Mouse (Mus musculus): ENCODE measurements at regions not wholly inside any gene's neighbourhood (a gene's known extent, or its start where the extent isn't known, plus 50 kb on each side); places are given as distances from the start of the nearest gene placed in this dataset.

DNA sequence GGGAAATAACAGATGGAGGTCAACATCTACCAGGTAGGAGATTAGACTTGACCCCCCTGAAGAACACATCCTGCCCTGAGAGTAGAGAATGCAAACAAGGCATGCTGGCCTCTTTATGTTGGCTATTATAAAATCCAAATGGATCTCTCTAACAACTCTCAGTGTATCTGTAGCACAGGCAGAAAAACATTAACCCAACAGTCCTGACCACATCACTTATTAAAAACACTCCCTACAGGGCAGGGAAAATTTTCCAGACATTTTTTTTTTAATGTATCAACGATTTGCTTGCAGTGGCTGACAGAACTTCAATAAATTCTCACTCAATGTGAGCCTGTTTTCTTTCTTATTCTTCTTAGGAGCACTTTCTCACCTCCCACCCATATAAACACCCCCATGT lies 511.4 kb downstream of the Cdk5rap2 start:
- H3K4me3 ChIP-seq (ENCODE audit: low read depth, low read length) = no peak overlapping the region
- no peak for ATAC-seq (ENCODE audit: low FRiP score)
- no peaks in the 10 kb centered on the region for H3K27me3 ChIP-seq (ENCODE audit: control insufficient read depth, insufficient read depth, low read length)
- no peaks in the 10 kb centered on the region for H3K9me3 ChIP-seq (ENCODE audit: control insufficient read depth, low read length)
- H3K9ac ChIP-seq (ENCODE audit: low read length) = no peak overlapping the region
- H3K36me3 ChIP-seq (ENCODE audit: control insufficient read depth, insufficient read depth, low read length) = no peaks in the 10 kb centered on the region
- no peaks in the 10 kb centered on the region for H3K4me1 ChIP-seq (ENCODE audit: control insufficient read depth, insufficient read depth, low read length)
- no peak for DNase-seq (ENCODE audit: low spot score, missing footprints)
- WGBS = 78% methylated on average over 1 of the region's 1 CpGs
- H3K27ac ChIP-seq (ENCODE audit: low read depth, low read length) = no peak overlapping the region
- no peak overlapping the region for H3K4me2 ChIP-seq

DNA sequence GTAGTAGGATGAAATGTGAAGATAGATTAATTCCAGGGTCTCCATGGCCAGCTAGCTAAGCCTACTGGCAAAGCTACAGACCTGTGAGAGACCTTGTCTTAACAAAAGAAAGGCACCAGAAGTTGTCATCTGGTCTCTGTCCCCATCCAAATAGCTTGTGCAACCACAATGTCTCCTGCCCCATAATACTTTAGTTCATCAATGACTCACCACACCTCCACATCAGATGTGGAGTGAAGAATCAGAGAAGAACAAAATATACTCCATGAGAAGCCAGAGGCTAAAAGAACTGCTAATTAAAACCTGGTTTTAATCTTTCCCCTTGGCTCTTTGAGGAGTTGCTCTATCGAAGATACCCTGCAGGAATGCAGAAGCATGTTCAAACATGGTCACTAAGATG lies 514.1 kb downstream of the Cdk5rap2 start:
- H3K4me2 ChIP-seq = no peak overlapping the region
- H3K4me1 ChIP-seq (ENCODE audit: control insufficient read depth, insufficient read depth, low read length) = peaks cover 3% of the 10 kb centered on the region; the same call in 1 of the 2 replicates
- H3K27me3 ChIP-seq (ENCODE audit: control insufficient read depth, insufficient read depth, low read length) = no peaks in the 10 kb centered on the region
- no peaks in the 10 kb centered on the region for H3K9me3 ChIP-seq (ENCODE audit: control insufficient read depth, low read length)
- no peak overlapping the region for H3K4me3 ChIP-seq (ENCODE audit: low read depth, low read length)
- WGBS = 79% methylated on average over 1 of the region's 1 CpGs
- ATAC-seq (ENCODE audit: low FRiP score) (no peak), DNase-seq (ENCODE audit: low spot score, missing footprints) (no peak)
- no peak overlapping the region for H3K9ac ChIP-seq (ENCODE audit: low read length)
- H3K27ac ChIP-seq (ENCODE audit: low read depth, low read length) = no peak overlapping the region
- no peaks in the 10 kb centered on the region for H3K36me3 ChIP-seq (ENCODE audit: control insufficient read depth, insufficient read depth, low read length)

DNA sequence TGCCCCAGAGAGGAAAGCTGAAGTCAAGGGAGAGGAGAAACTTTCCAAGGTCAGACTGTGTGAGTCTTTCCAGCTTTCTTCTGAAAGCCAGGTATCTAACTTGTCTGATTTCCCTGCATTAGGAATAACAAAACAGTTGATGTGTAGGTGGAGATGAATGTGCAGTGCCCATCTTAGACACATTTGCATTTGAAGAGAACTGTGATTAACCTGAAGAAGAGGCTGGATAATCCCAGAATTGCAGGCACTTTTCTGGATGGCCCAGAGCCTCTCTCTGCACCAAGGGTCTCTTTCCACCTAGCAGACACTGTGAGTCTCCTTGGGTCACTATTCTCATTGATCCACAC lies 517.4 kb downstream of the Cdk5rap2 start:
- Histone ChIP-seq H3K36me3 (ENCODE audit: control insufficient read depth, insufficient read depth, low read length) (no peaks in the 10 kb centered on the region), H3K4me3 (ENCODE audit: low read depth, low read length) (no peak overlapping the region), H3K9me3 (ENCODE audit: control insufficient read depth, low read length) (no peaks in the 10 kb centered on the region), H3K4me2 (no peak overlapping the region), H3K9ac (ENCODE audit: low read length) (no peak overlapping the region), H3K27me3 (ENCODE audit: control insufficient read depth, insufficient read depth, low read length) (no peaks in the 10 kb centered on the region), H3K4me1 (ENCODE audit: control insufficient read depth, insufficient read depth, low read length) (peaks cover 3% of the 10 kb centered on the region; the same call in 1 of the 2 replicates), H3K27ac (ENCODE audit: low read depth, low read length) (no peak overlapping the region)
- DNase-seq (ENCODE audit: low spot score, missing footprints) (no peak), ATAC-seq (ENCODE audit: low FRiP score) (no peak)

DNA sequence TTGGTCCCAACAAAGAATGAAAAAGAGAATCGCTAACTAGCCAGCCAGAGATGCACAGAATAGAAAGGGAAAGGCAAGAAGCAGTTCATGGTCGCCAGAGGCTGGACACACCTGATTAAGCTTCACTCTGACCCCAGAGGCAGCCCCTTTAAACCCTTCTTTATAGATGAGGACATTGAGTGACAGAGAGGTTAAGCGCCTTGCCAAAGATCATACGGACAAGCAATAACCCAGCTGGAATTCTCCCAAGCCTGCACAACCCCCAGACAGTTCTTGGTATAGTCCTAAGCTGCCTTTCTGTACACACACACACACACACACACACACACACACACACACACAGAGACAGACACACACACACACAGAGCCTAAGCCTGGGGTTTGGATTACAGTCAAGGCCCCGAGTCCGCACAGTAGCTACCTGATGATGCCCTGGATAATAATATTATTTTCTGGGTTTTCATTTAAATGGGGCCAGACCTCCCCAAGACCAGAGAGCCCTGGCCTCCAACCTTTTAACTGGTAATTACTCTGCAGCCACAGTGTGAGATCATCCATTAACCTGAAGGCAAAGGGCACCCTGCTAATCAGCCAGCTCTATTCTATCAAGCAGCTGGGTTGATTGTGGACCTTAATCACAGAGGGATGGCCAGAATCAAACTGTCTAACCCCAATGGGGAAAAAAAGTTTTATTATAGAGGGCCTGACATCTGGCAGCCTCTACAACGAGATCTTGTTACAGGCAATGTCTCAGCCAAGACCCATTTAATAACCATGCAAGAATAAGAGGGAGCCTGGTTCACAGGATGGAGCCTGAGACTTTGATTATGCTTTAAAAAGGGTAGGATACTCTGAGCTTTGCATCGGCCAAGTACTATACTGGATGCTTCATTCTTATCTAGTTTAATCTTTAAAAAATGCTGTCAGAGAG lies 518.1 kb downstream of the Cdk5rap2 start:
- H3K9me3 ChIP-seq (ENCODE audit: control insufficient read depth, low read length) = no peaks in the 10 kb centered on the region
- H3K27me3 ChIP-seq (ENCODE audit: control insufficient read depth, insufficient read depth, low read length) = no peaks in the 10 kb centered on the region
- H3K27ac ChIP-seq (ENCODE audit: low read depth, low read length) = no peak overlapping the region
- 33% methylated on average over 8 of the region's 8 CpGs for WGBS
- H3K4me2 ChIP-seq = no peak overlapping the region
- H3K4me1 ChIP-seq (ENCODE audit: control insufficient read depth, insufficient read depth, low read length) = peaks cover 3% of the 10 kb centered on the region; the same call in 1 of the 2 replicates
- H3K36me3 ChIP-seq (ENCODE audit: control insufficient read depth, insufficient read depth, low read length) = no peaks in the 10 kb centered on the region
- no peak overlapping the region for H3K4me3 ChIP-seq (ENCODE audit: low read depth, low read length)
- ATAC-seq (ENCODE audit: low FRiP score) (peak; percentile 79), DNase-seq (ENCODE audit: low spot score, missing footprints) (no peak)
- no peak overlapping the region for H3K9ac ChIP-seq (ENCODE audit: low read length)

DNA sequence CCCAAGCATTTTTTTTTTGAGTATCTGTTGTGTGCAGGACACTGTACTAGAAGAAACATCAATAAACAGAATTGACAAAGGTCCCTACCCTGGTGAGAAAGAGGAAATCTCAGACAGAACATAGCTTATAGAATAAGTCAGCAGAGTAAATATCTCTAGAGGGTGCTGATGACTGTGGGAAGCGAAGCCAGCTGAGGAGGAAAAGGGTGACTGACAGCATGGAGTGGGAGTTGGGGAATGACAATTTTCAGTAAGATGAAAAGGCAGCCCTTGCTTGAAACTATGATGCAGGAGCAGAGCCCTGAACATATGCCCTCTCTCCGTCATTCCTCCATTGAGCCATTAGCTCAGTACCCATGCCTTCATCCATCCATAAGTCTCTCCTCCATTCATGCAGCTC lies 519.6 kb downstream of the Cdk5rap2 start:
- H3K27ac ChIP-seq (ENCODE audit: low read depth, low read length) = no peak overlapping the region
- no peak for ATAC-seq (ENCODE audit: low FRiP score)
- no peak overlapping the region for H3K4me2 ChIP-seq
- no peaks in the 10 kb centered on the region for H3K27me3 ChIP-seq (ENCODE audit: control insufficient read depth, insufficient read depth, low read length)
- H3K9me3 ChIP-seq (ENCODE audit: control insufficient read depth, low read length) = no peaks in the 10 kb centered on the region
- no peak overlapping the region for H3K4me3 ChIP-seq (ENCODE audit: low read depth, low read length)
- WGBS = 70% methylated on average over 2 of the region's 2 CpGs
- DNase-seq (ENCODE audit: low spot score, missing footprints) = no peak
- peaks cover 3% of the 10 kb centered on the region; the same call in 1 of the 2 replicates for H3K4me1 ChIP-seq (ENCODE audit: control insufficient read depth, insufficient read depth, low read length)
- no peak overlapping the region for H3K9ac ChIP-seq (ENCODE audit: low read length)
- no peaks in the 10 kb centered on the region for H3K36me3 ChIP-seq (ENCODE audit: control insufficient read depth, insufficient read depth, low read length)

DNA sequence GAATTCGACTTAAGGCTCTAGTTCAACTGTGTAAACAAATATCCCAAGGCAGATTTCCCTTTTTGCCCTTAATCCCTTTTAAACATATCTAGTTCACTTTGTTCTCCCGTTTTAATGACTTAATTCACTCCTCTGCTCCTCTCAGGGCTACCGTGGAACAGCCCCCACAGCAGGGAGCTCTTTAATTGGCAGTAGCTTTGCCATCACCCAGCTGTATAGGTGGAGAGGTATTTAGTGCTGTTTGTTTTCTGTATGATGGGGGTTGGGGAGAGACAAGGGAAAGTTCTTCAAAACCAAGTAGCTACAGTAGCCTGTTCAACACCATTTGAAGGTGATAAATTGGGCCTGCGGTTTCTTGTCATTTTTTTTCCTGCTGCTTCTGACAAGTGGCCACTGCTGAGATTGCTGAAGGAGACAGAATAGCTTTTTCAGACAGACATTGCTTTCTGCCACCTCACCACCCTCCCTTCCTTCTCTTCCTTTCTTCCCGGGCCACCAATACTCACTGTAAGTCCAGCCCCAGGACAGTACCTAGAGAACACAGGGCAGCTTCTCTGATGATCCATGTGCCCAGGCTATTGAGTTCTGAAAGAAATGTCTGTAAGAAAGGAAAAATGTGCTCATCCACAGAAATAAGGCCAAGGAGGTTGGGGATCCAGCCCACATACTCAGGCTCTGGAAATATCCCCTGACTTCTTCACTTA lies 520.2 kb downstream of the Cdk5rap2 start:
- H3K27me3 ChIP-seq (ENCODE audit: control insufficient read depth, insufficient read depth, low read length) = no peaks in the 10 kb centered on the region
- no peaks in the 10 kb centered on the region for H3K36me3 ChIP-seq (ENCODE audit: control insufficient read depth, insufficient read depth, low read length)
- WGBS = 29% methylated on average over 5 of the region's 5 CpGs
- no peak overlapping the region for H3K4me2 ChIP-seq
- H3K27ac ChIP-seq (ENCODE audit: low read depth, low read length) = no peak overlapping the region
- DNase-seq (ENCODE audit: low spot score, missing footprints) (no peak), ATAC-seq (ENCODE audit: low FRiP score) (no peak; the same call in 1 of the 2 replicates)
- no peak overlapping the region for H3K4me3 ChIP-seq (ENCODE audit: low read depth, low read length)
- no peak overlapping the region for H3K9ac ChIP-seq (ENCODE audit: low read length)
- no peaks in the 10 kb centered on the region for H3K9me3 ChIP-seq (ENCODE audit: control insufficient read depth, low read length)
- peaks cover 3% of the 10 kb centered on the region; the same call in 1 of the 2 replicates for H3K4me1 ChIP-seq (ENCODE audit: control insufficient read depth, insufficient read depth, low read length)

DNA sequence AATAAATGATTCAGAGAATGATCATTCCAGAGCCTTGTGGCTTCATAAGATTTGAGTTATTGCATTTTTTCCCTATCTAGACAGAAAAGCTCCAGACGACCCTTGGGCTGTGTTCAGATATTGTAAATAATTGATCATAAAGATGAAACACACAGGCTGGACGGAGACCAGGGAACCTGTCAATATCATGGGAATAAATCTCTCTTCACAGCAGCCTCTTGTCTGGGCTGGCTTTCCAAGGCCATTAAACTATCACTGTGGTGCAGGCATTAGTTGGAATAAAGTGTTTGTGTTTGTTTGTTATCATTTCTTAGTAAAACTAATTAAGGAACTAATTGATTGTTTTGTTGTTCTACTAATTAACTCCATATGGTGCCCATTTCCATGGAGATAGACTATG lies 533.5 kb downstream of the Cdk5rap2 start:
- ATAC-seq (ENCODE audit: low FRiP score) (no peak), DNase-seq (ENCODE audit: low spot score, missing footprints) (no peak)
- Histone ChIP-seq H3K9me3 (ENCODE audit: control insufficient read depth, low read length) (no peaks in the 10 kb centered on the region), H3K9ac (ENCODE audit: low read length) (no peak overlapping the region), H3K4me2 (no peak overlapping the region), H3K4me3 (ENCODE audit: low read depth, low read length) (no peak overlapping the region), H3K4me1 (ENCODE audit: control insufficient read depth, insufficient read depth, low read length) (no peaks in the 10 kb centered on the region), H3K36me3 (ENCODE audit: control insufficient read depth, insufficient read depth, low read length) (no peaks in the 10 kb centered on the region), H3K27me3 (ENCODE audit: control insufficient read depth, insufficient read depth, low read length) (no peaks in the 10 kb centered on the region), H3K27ac (ENCODE audit: low read depth, low read length) (no peak overlapping the region)
- WGBS = 73% methylated on average over 2 of the region's 2 CpGs

DNA sequence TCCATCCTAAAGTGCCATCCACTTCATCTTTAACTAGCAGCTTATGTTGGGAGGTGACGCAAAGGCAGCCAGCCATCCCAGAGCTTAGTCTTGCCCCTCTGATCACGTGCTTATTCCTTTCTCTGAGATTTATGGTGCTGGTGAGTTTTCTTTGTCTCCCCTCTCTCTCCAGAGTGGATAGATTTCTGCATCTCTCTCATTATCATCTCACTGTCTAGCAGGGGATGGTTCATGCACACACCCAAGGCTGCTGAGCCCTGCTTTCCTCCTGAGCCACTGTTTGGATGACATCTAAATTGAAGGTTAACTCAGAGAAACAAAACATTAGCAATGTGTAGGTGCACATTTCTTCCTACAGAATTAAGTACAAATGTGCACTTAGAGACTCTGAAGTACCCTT lies 539.6 kb downstream of the Cdk5rap2 start:
- Histone ChIP-seq H3K4me3 (ENCODE audit: low read depth, low read length) (no peak overlapping the region), H3K27me3 (ENCODE audit: control insufficient read depth, insufficient read depth, low read length) (no peaks in the 10 kb centered on the region), H3K4me1 (ENCODE audit: control insufficient read depth, insufficient read depth, low read length) (no peaks in the 10 kb centered on the region; the same call in 1 of the 2 replicates), H3K27ac (ENCODE audit: low read depth, low read length) (no peak overlapping the region), H3K36me3 (ENCODE audit: control insufficient read depth, insufficient read depth, low read length) (no peaks in the 10 kb centered on the region), H3K4me2 (no peak overlapping the region), H3K9ac (ENCODE audit: low read length) (no peak overlapping the region), H3K9me3 (ENCODE audit: control insufficient read depth, low read length) (no peaks in the 10 kb centered on the region)
- 63% methylated on average over 2 of the region's 2 CpGs for WGBS
- ATAC-seq (ENCODE audit: low FRiP score) (no peak), DNase-seq (ENCODE audit: low spot score, missing footprints) (no peak)

DNA sequence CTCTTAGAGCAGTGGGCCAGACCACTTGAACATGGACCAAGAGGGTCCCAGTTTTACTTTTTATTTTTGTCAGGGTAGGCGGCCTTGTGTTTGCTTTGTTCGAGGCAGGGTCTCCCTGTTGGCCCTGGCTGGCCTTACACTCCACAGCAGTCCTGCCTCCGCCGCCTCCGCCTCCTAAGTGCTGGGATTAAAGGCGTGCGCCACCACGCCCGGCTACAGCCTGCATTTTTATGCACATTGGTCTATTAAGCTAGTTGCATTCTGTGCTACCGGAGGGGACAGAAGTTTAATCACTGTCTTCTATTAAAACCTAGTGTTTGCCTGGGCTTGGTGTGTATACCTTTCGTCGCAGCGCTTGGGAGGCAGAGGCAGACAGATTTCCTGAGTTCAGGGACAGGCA lies 555.2 kb downstream of the Cdk5rap2 start:
- no peak overlapping the region for H3K27ac ChIP-seq (ENCODE audit: low read depth, low read length)
- no peak overlapping the region for H3K4me3 ChIP-seq (ENCODE audit: low read depth, low read length)
- H3K4me1 ChIP-seq (ENCODE audit: control insufficient read depth, insufficient read depth, low read length) = no peaks in the 10 kb centered on the region
- ATAC-seq (ENCODE audit: low FRiP score) (no peak), DNase-seq (ENCODE audit: low spot score, missing footprints) (no peak)
- H3K9ac ChIP-seq (ENCODE audit: low read length) = no peak overlapping the region
- WGBS = 93% methylated on average over 13 of the region's 13 CpGs
- H3K36me3 ChIP-seq (ENCODE audit: control insufficient read depth, insufficient read depth, low read length) = no peaks in the 10 kb centered on the region
- H3K27me3 ChIP-seq (ENCODE audit: control insufficient read depth, insufficient read depth, low read length) = no peaks in the 10 kb centered on the region
- H3K9me3 ChIP-seq (ENCODE audit: control insufficient read depth, low read length) = no peaks in the 10 kb centered on the region
- no peak overlapping the region for H3K4me2 ChIP-seq

All from midbrain, embryonic 11.5 days (tissue).